Mouse (Mus musculus): ENCODE measurements around the gene Grin2c. TPM values are rescaled to one million over a fixed set of nuclear protein-coding genes. Genes with fewer than 3 reads are reported as not detected.

The Grin2c gene
- total RNA-seq, 2 experiments from 2014 or later, result not detected

DNA sequence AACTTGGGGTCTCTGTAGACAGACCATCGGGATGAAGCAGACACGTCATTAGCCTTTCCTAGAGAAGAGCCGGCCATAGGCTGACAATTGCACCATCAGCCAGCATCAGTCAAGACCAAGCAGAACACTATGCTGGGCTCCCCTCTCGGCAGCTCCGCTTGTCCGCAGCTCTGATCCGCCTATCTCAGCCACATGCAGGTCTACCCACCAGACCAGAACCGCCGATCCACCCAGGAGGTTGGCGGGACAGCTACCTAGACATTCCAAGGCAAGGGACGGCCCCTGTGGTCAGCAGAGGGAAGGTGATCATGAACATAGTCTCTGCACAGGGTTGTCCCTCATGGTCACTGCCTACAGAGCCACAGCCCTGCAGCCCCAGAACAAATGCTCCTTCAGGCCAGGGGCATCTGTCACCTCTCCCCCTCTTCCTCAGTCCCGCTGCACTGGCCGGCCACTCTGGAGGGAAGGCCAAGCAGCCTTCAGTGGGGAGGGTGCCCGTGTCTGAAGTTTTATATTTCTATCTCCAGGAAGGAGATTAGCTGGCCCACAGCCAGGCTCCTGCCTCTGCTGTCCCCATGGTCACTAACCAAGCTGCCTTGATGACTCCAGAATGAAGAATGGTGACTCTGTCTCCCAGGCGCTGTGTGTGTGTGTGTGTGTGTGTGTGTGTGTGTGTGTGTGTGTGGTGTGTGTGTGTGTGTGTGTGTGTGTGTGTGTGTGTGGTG, 32.6 kb downstream of the Grin2c start:
- no peak for ATAC-seq (replicated peaks; ENCODE audit: poor library complexity, severe bottlenecking)

GRCm38 (mm10) chr11:115233526-115234290, 33.3 kb downstream of the Grin2c start:
- no peak for ATAC-seq (replicated peaks; ENCODE audit: poor library complexity, severe bottlenecking)

DNA sequence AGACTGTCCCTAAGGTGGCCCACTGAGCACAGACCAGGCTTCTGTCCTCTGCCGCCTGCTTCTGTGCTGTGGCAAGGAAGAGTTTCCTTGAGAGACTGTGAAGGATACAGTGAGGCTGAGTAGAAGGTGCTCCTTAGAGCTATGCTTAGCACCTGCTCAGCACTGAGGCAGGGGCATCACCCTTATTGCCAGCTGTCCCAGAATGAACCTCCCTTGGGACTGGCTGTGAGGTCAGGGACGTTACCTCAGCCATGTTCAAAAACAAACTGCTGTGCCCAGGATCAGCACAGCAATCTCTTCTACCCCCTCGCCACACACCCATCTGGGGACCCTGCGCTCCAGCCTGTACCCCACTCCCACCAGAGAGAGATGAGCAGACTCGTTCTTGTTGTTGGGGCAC, 34.2 kb downstream of the Grin2c start:
- no peak for ATAC-seq (replicated peaks; ENCODE audit: poor library complexity, severe bottlenecking)

DNA sequence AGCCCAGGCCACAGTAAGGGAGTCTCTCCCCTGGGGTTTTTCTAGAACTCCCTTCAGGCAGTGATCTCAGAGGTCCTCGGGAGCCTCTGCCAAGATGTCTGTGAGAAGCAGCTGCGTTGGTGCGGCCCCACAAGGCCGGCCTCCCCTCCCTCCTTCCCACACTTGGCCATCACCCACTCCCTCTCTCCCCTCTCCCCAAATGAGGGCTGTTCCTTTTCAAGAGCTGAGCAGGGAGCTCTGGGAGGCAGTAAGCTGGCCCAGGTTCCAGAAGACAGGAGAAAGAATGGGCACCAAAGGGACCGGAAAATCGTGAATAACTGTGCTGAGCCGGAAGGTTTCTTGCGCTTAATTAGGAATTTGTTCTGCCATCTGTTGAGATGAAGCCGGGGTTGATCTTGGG, 35.1 kb downstream of the Grin2c start:
- ATAC-seq (replicated peaks; ENCODE audit: poor library complexity, severe bottlenecking), result 0 out of 2 replicates have a peak, but pooled peaks have one; percentile 10

DNA sequence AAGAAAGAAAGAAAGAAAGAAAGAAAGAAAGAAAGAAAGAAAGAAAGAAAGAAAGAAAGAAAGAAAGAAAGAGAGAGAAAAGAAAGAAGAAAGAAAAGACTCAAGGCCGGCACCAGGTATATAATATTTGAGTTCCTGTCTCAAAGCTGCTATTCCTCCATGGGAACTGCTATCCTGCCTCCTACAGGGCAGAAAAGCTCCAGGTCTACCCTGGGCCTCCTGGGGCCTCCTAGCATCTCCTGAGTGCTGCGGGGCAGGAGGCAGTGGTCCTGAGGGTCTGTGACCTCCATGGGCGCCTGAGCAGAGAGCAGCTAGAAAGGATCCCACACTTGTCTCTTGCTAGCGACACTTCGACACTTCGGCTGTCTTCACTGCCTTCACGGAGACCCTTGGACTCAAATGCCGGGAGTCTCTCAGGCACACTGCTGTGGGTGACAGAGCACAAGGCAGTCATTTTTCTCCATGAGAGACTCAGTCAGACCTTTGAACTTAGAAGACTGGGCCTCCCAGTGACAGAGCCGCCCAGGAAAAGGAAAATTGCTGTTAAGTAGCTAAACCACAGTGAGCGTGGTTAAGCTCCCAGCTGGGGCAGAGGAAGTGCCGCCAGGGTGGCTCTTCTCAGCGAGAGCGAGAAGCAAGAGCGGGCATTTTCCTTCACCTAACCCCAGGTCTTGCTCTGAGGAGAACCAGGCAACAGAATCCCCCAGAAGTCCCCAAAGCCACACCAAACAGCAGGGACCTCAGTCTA, 35.7 kb downstream of the Grin2c start:
- peak; percentile 75 for ATAC-seq (replicated peaks; ENCODE audit: poor library complexity, severe bottlenecking)

GRCm38 (mm10) chr11:115229021-115229930, 37.8 kb downstream of the Grin2c start:
- ATAC-seq (replicated peaks; ENCODE audit: poor library complexity, severe bottlenecking), result no peak

DNA sequence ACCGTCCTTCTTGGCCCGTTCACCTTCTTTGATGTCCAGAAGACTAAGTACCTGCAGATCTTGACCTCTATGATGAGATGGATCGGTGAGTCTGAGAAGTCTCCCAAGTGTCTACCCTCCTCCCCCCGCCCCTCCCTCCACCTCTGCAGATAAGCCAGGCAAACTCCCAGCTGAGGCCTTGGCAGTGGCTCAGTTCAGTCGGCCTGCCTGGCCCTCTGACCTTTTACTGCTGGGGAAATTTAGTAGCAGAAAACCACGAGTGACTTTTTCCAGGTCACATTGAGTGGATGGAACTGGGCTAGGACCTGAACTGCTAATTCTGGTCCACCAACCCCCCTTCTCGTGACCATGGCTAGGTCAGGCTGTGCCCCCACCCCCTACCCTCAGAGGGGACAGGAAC, 38.6 kb downstream of the Grin2c start:
- ATAC-seq (replicated peaks; ENCODE audit: poor library complexity, severe bottlenecking), result no peak

DNA sequence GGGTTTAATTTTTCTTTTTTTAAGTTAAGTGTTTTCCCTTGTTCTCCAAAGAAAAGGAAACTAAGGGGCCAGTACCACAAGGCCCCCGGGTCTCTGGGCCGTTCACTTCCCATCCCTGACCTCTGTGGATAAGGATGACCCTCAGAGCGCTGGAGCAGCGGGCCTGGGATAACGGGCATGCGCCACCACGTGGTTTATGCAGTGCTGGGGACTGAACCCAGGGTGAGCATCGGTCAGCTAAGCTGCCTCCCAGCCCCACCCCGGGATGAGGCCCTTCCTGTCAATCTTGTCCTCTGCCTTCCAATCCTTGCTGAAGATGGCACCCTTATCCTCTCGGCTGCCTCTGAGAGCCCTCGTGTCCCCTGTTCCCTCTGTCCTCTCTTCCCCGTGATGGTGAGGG, 39.4 kb downstream of the Grin2c start:
- ATAC-seq (replicated peaks; ENCODE audit: poor library complexity, severe bottlenecking), result no peak

- no peak for ATAC-seq (replicated peaks; ENCODE audit: poor library complexity, severe bottlenecking)
Observed at GRCm38 (mm10) chr11:115226811-115227491, 40.1 kb downstream of the Grin2c start.

- no peak for ATAC-seq (replicated peaks; ENCODE audit: poor library complexity, severe bottlenecking)
Observed at GRCm38 (mm10) chr11:115225301-115225700, 41.7 kb downstream of the Grin2c start.

DNA sequence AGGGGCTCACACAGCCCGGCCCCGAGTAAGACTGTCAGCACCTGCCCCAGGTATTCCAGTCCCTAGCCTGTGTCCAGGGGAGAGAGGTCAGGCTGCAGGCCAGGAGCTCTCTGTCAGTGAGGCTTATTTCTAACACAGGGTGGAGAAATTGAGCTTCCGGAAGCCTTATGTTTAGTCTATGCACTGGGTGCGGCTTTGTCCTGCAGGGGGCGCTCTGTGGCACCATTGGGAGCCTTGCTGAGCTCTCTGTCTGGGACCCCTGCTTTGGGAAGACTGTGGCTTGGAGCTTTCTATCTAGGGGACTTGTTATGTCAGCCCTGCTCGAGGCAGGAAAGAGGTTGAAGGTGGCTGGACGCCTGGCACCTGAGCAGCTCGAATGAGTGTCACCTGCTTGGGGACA, 42.2 kb downstream of the Grin2c start:
- ATAC-seq (replicated peaks; ENCODE audit: poor library complexity, severe bottlenecking), result 0 out of 2 replicates have a peak, but pooled peaks have one; percentile 21

- peak; percentile 18 for ATAC-seq (replicated peaks; ENCODE audit: poor library complexity, severe bottlenecking)
Observed at GRCm38 (mm10) chr11:115223877-115224276, 43.2 kb downstream of the Grin2c start.

DNA sequence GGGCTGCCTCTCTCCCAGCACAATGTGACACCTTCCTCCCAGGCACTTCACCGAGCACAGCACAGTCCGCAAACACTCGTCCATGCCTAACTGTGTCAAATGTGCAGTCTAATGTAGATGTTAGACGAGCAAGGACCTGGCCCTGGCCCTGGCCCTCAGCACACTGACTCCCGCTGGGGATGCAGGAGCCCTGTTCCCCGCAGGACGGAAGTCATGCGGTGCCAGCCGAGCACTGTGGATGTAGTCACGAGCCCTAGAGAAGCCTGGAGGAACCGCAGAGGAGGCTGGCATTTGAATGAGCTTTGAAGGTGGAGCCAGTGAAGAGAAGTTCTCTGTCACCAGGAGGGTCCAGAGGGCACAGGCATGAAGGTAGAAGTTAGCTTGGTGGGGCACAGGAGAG, 43.6 kb downstream of the Grin2c start:
- ATAC-seq (replicated peaks; ENCODE audit: poor library complexity, severe bottlenecking), result peak; percentile 53

DNA sequence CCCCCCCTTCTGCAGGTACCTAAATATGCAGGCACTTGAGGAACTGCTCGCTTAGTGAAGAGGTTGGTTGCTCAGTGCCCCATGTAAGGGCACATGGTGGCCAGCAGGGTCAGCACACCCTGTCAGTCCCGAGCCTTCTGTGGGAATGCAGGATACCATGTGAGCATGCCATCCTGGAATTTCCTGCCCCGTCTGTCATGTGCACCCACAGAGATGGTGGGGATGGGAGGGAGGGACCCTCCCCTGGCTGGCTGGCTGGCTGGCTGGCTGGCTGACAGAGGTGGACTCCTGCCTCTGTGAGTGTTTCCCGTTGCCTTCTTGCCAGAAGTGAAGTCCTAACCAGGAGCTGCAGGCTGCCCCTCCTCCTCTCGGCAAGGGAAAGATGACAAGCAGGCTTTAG, 44.5 kb downstream of the Grin2c start:
- ATAC-seq (replicated peaks; ENCODE audit: poor library complexity, severe bottlenecking), result no peak

GRCm38 (mm10) chr11:115222077-115222476, 45.0 kb downstream of the Grin2c start:
- ATAC-seq (replicated peaks; ENCODE audit: poor library complexity, severe bottlenecking), result no peak

GRCm38 (mm10) chr11:115219685-115220084, 47.4 kb downstream of the Grin2c start:
- ATAC-seq (replicated peaks; ENCODE audit: poor library complexity, severe bottlenecking), result peak; percentile 15; the same call in 1 of the 2 replicates

- peak; percentile 78 for ATAC-seq (replicated peaks; ENCODE audit: poor library complexity, severe bottlenecking)
Observed at GRCm38 (mm10) chr11:115219263-115219662, 47.8 kb downstream of the Grin2c start.

- ATAC-seq (replicated peaks; ENCODE audit: poor library complexity, severe bottlenecking), result no peak
Observed at GRCm38 (mm10) chr11:115217439-115218410, 49.3 kb downstream of the Grin2c start.
